Mouse (Mus musculus) MEL (cell line): ENCODE data around the gene Cyp2d26. TPM values are rescaled to one million over a fixed set of nuclear protein-coding genes. Genes with fewer than 3 reads are reported as not detected.

Experiments used
- DNase-seq: peaks from one replicate; pipeline ENCODE4 v3.0.0; 2011; ENCODE audit warnings: low read depth, low spot score
- H3K27ac ChIP-seq: 2 replicates; pipeline ENCODE4 v1.5.1; 2012; ENCODE audit warnings: low read depth, mild to moderate bottlenecking, control low read depth, low read length, moderate library complexity; ENCODE audit not compliant: control insufficient read depth
- H3K27me3 ChIP-seq, 2 experiments: fragments of 150-350 bp in 1 of 2; sonication (generic) in 1 of 2; 2 replicates each; pipeline ENCODE4 v1.6.1; 2012; ENCODE audit warnings: low read length in 2 of 2, mild to moderate bottlenecking in 2 of 2, improper control_type of control experiment in 1 of 2, moderate library complexity in 1 of 2; ENCODE audit not compliant: insufficient read depth in 2 of 2, control insufficient read depth in 1 of 2
- H3K36me3 ChIP-seq, 2 experiments: 2 replicates each; pipeline ENCODE4 v1.6.1; 2012 to 2014; ENCODE audit warnings: low read length in 2 of 2, improper control_type of control experiment in 1 of 2, inconsistent platforms in 1 of 2, mild to moderate bottlenecking in 1 of 2; ENCODE audit not compliant: insufficient read depth in 2 of 2, control insufficient read depth in 1 of 2
- H3K4me1 ChIP-seq, 2 experiments: fragments of 150-350 bp in 1 of 2; sonication (generic) in 1 of 2; 2 replicates each; pipeline ENCODE4 v1.6.1; 2012; ENCODE audit warnings: low read length in 2 of 2, improper control_type of control experiment in 1 of 2, mild to moderate bottlenecking in 1 of 2; ENCODE audit not compliant: insufficient read depth in 2 of 2, control insufficient read depth in 1 of 2
- H3K4me3 ChIP-seq, 2 experiments: fragments of 150-350 bp in 1 of 2; sonication (generic) in 1 of 2; 2 replicates each; pipeline ENCODE4 v1.5.1; 2012; ENCODE audit warnings: low read depth in 2 of 2, low read length in 2 of 2, mild to moderate bottlenecking in 2 of 2, moderate library complexity in 2 of 2, control low read depth in 1 of 2, improper control_type of control experiment in 1 of 2; ENCODE audit not compliant: control insufficient read depth in 1 of 2, insufficient read depth in 1 of 2
- H3K79me2 ChIP-seq: 2 replicates; pipeline ENCODE4 v1.6.1; 2012; ENCODE audit warnings: mild to moderate bottlenecking, low read length, moderate library complexity; ENCODE audit not compliant: control insufficient read depth, poor library complexity, insufficient read depth
- H3K9ac ChIP-seq: 2 replicates; pipeline ENCODE4 v1.6.1; 2012; ENCODE audit warnings: low read depth, mild to moderate bottlenecking, control low read depth, low read length, moderate library complexity; ENCODE audit not compliant: control insufficient read depth, poor library complexity, severe bottlenecking
- H3K9me3 ChIP-seq: fragments of 150-350 bp; sonication (generic); replicated peaks from 2 replicates; pipeline ENCODE4 v1.6.1; 2012; ENCODE audit warnings: mild to moderate bottlenecking, low read length, improper control_type of control experiment, moderate library complexity; ENCODE audit not compliant: insufficient read depth
- BHLHE40 ChIP-seq: IDR thresholded peaks from 2 replicates; pipeline ENCODE4 v1.6.1; 2012; ENCODE audit warnings: low read depth, mild to moderate bottlenecking, inconsistent platforms, low read length, improper control_type of control experiment, borderline replicate concordance
- CHD1 ChIP-seq: IDR thresholded peaks from 2 replicates; pipeline ENCODE4 v1.6.1; 2012; ENCODE audit warnings: low read depth, mild to moderate bottlenecking, inconsistent platforms, low read length, improper control_type of control experiment
- CHD2 ChIP-seq: IDR thresholded peaks from 2 replicates; pipeline ENCODE4 v1.6.1; 2011; ENCODE audit warnings: low read length, improper control_type of control experiment
- CTCF ChIP-seq, 3 experiments: IDR thresholded peaks in 2 of 3; conservative IDR thresholded peaks in 1 of 3; 2 replicates each; pipeline ENCODE4 v1.5.1; 2011 to 2012; ENCODE audit warnings: low read length in 3 of 3, low read depth in 2 of 3, mild to moderate bottlenecking in 2 of 3, improper control_type of control experiment in 1 of 3, inconsistent platforms in 1 of 3, mixed read lengths in 1 of 3, moderate library complexity in 1 of 3; ENCODE audit not compliant: control insufficient read depth in 1 of 3, insufficient read depth in 1 of 3, poor library complexity in 1 of 3, severe bottlenecking in 1 of 3
- ELF1 ChIP-seq: IDR thresholded peaks from 2 replicates; pipeline ENCODE4 v1.6.1; 2014; ENCODE audit warnings: low read depth, mild to moderate bottlenecking, inconsistent platforms, low read length, improper control_type of control experiment, moderate library complexity
- ETS1 ChIP-seq: IDR thresholded peaks from 2 replicates; pipeline ENCODE4 v1.6.1; 2012; ENCODE audit warnings: low read depth, mild to moderate bottlenecking, inconsistent platforms, low read length, improper control_type of control experiment, moderate library complexity
- GATA1 ChIP-seq: IDR thresholded peaks from 2 replicates; pipeline ENCODE4 v1.6.1; 2011; ENCODE audit warnings: low read depth, low read length, improper control_type of control experiment
- HCFC1 ChIP-seq: IDR thresholded peaks from 2 replicates; pipeline ENCODE4 v1.6.1; 2012; ENCODE audit warnings: low read depth, mild to moderate bottlenecking, inconsistent platforms, low read length, improper control_type of control experiment, moderate library complexity
- JUND ChIP-seq: IDR thresholded peaks from 2 replicates; pipeline ENCODE4 v1.6.1; 2011; ENCODE audit warnings: low read depth, mild to moderate bottlenecking, improper control_type of control experiment, low read length
- MAFK ChIP-seq: IDR thresholded peaks from 2 replicates; pipeline ENCODE4 v1.6.1; 2011; ENCODE audit warnings: low read depth, mild to moderate bottlenecking, low read length, improper control_type of control experiment, borderline replicate concordance
- MXI1 ChIP-seq: IDR thresholded peaks from 2 replicates; pipeline ENCODE4 v1.6.1; 2011; ENCODE audit warnings: mild to moderate bottlenecking, low read depth, low read length, improper control_type of control experiment
- MYC ChIP-seq: IDR thresholded peaks from 2 replicates; pipeline ENCODE4 v1.6.1; 2011; ENCODE audit warnings: low read depth, mild to moderate bottlenecking, low read length, improper control_type of control experiment, moderate library complexity
- NRF1 ChIP-seq: IDR thresholded peaks from 2 replicates; pipeline ENCODE4 v1.6.1; 2014; ENCODE audit warnings: low read depth, mild to moderate bottlenecking, inconsistent platforms, low read length, improper control_type of control experiment, moderate library complexity; ENCODE audit not compliant: poor library complexity, insufficient read depth, severe bottlenecking
- RAD21 ChIP-seq: IDR thresholded peaks from 2 replicates; pipeline ENCODE4 v1.6.1; 2011; ENCODE audit warnings: mild to moderate bottlenecking, low read depth, low read length, improper control_type of control experiment
- TBP ChIP-seq: IDR thresholded peaks from 2 replicates; pipeline ENCODE4 v1.8.0; 2011; ENCODE audit warnings: low read depth, low read length, improper control_type of control experiment
- UBTF ChIP-seq: IDR thresholded peaks from 2 replicates; pipeline ENCODE4 v1.6.1; 2012; ENCODE audit warnings: low read depth, mild to moderate bottlenecking, inconsistent platforms, low read length, improper control_type of control experiment, moderate library complexity, borderline replicate concordance; ENCODE audit not compliant: insufficient read depth
- USF2 ChIP-seq, 2 experiments: IDR thresholded peaks; 2 replicates each; pipeline ENCODE4 v1.6.1; 2011 to 2012; ENCODE audit warnings: improper control_type of control experiment in 2 of 2, low read length in 2 of 2, borderline replicate concordance in 1 of 2, inconsistent platforms in 1 of 2, low read depth in 1 of 2, mild to moderate bottlenecking in 1 of 2; ENCODE audit not compliant: insufficient read depth in 1 of 2
- polyA plus RNA-seq, 2 experiments: library from polyadenylated mRNA; stranded (reverse) in 1 of 2; unstranded in 1 of 2; fragments of >175 nt in 1 of 2; fragments of >200 nt in 1 of 2; gene quantifications; 2 replicates each; pipeline versions ENCODE4 v1.2.1 to v1.2.4; 2012; ENCODE audit warnings: low replicate concordance in 2 of 2, low read depth in 1 of 2; ENCODE audit not compliant: insufficient read length in 2 of 2, insufficient read depth in 1 of 2, missing spikeins in 1 of 2
- total RNA-seq: library from RNA; depleted of rRNA; stranded (reverse); fragments of 300-350 nt; gene quantifications from 2 replicates; pipeline ENCODE4 v1.2.3, GENCODE M21; 2012

The Cyp2d26 gene
- total and polyA plus RNA-seq, 3 experiments: not detected

DNA sequence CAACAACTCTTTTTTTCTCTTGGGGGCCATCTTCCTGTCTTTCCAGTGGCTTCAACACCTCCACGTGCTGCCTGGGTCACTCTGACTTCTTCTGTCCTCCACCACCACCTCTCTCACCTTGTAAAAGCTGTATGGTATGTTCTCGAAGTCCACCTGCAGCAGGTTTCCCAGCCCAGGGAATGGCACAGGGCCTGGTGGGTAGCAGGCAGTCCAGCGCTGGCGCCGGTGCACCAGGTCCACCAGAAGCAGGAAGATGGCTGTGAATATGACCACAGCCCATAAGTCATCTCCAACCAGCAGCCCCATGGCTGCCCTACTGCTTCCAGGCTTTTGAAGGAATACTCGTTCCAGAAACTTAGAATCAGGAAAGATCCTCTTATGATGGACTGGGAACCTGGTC lies 226 bp downstream of the Cyp2d26 start:
- H3K36me3 ChIP-seq: no peaks in the 10 kb centered on the region
- H3K9me3 ChIP-seq: no peaks in the 10 kb centered on the region
- no peak overlapping the region for H3K9ac ChIP-seq
- TF ChIP-seq BHLHE40: no peak
- no peak for TF ChIP-seq CTCF (IDR thresholded peaks at IDR 0.05 in 2 of 3, conservative IDR thresholded peaks at IDR 0.05 in 1 of 3; ENCODE audit: control insufficient read depth in 1 of 3, insufficient read depth in 1 of 3, low read depth in 2 of 3, low read length in 3 of 3, poor library complexity in 1 of 3, severe bottlenecking in 1 of 3)
- TF ChIP-seq ETS1: no peak
- TF ChIP-seq HCFC1: no peak
- no peak for TF ChIP-seq MAFK
- no peak for TF ChIP-seq CHD1
- TF ChIP-seq JUND: no peak
- no peak for TF ChIP-seq UBTF
- TF ChIP-seq USF2 (IDR thresholded peaks at IDR 0.05; ENCODE audit: borderline replicate concordance in 1 of 2, insufficient read depth in 1 of 2, low read depth in 1 of 2, low read length in 2 of 2): no peak
- no peak for TF ChIP-seq NRF1
- no peak for TF ChIP-seq MYC
- no peak for TF ChIP-seq RAD21
- TF ChIP-seq TBP: no peak
- no peak for TF ChIP-seq CHD2
- TF ChIP-seq ELF1: no peak
- no peaks in the 10 kb centered on the region for H3K4me1 ChIP-seq
- H3K4me3 ChIP-seq: no peak overlapping the region
- H3K79me2 ChIP-seq: no peaks in the 10 kb centered on the region
- DNase-seq: no peak
- H3K27me3 ChIP-seq: no peaks in the 10 kb centered on the region; a peak in 1 of 4 replicates
- H3K27ac ChIP-seq: no peak overlapping the region

DNA sequence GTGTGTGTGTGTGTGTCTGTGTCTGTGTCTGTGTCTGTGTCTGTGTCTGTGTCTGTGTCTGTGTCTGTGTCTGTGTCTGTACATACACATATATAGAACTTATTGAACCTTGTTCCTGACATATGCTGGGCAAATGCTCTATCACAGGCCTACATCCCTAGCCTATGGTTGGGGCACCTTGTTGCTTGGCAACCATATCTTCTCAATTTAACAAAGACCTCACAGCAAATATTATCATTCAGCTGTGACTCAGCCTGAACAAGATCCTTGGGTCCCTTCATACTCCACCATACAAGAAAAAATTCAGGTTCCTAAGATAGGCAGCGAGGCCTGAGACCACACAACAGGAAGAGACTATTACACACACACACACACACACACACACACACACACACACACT lies 640 bp downstream of the Cyp2d26 start:
- TF ChIP-seq CTCF (IDR thresholded peaks at IDR 0.05 in 2 of 3, conservative IDR thresholded peaks at IDR 0.05 in 1 of 3; ENCODE audit: control insufficient read depth in 1 of 3, insufficient read depth in 1 of 3, low read depth in 2 of 3, low read length in 3 of 3, poor library complexity in 1 of 3, severe bottlenecking in 1 of 3): no peak
- no peak for TF ChIP-seq HCFC1
- no peak for TF ChIP-seq GATA1
- TF ChIP-seq MXI1: no peak
- Histone ChIP-seq H3K79me2 (no peaks in the 10 kb centered on the region), H3K9ac (no peak overlapping the region), H3K27ac (no peak overlapping the region), H3K4me3 (no peak overlapping the region), H3K36me3 (no peaks in the 10 kb centered on the region), H3K27me3 (no peaks in the 10 kb centered on the region; a peak in 1 of 4 replicates), H3K4me1 (no peaks in the 10 kb centered on the region), H3K9me3 (no peaks in the 10 kb centered on the region)
- DNase-seq: no peak
